Mouse (Mus musculus) thymus, adult 2 months (tissue): ENCODE measurements around the gene Ell.

ENCODE experiments used
- CTCF ChIP-seq: fragments of 200-500 bp; IDR thresholded peaks from 2 replicates; pipeline ENCODE4 v1.5.1; 2012; ENCODE audit warnings: mild to moderate bottlenecking, control low read depth, low read length, moderate library complexity, borderline replicate concordance; ENCODE audit not compliant: control insufficient read depth, poor library complexity, insufficient read depth; ENCODE audit errors: extremely low read depth
- POLR2A ChIP-seq: fragments of 200-500 bp; IDR thresholded peaks from 2 replicates; pipeline ENCODE4 v1.6.1; 2012; ENCODE audit warnings: mild to moderate bottlenecking, low read length, control low read depth, moderate library complexity; ENCODE audit not compliant: control insufficient read depth, poor library complexity, insufficient read depth; ENCODE audit errors: extremely low read depth

DNA sequence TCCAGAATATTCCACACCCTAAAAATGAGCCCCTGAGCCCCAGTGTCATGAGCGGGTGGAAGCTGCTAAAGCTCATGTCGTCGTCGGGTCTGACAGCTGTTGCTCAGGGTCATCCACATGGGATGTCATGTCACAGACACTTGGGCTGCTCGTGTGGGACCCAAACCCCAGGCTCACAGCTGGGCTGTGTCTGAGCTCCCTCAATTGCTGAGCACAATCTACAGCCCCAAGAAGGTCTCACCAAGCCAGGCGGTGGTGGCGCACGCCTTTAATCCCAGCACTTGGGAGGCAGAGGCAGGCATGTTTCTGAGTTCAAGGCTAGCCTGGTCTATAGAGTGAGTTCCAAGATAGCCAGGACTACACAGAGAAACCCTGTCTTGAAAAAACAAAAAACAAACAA lies 76.0 kb downstream of the Ell start:
- TF ChIP-seq POLR2A (no peak), CTCF (no peak)
